Mouse (Mus musculus): ENCODE data around the gene Grm7.
A peak's percentile ranks its signal among the peaks of the same experiment; 100 is the strongest.

The Grm7 gene

GRCm38 (mm10) chr6:110645411-110646361 lies at the start of gene Grm7:
TSS of gene Grm7 (plus strand) at chr6:110645581.
- peak; percentile 47 to 48 for DNase-seq

GRCm38 (mm10) chr6:110645041-110645410 lies 355 bp upstream of the Grm7 start:
- peak in 1 of 2 experiments; percentile 3 for DNase-seq

- DNase-seq, result peak; percentile 6 to 7
Observed at GRCm38 (mm10) chr6:110646901-110647300, 1.5 kb downstream of the Grm7 start.

GRCm38 (mm10) chr6:110649227-110649626 lies 3.8 kb downstream of the Grm7 start:
- DNase-seq, result no peak

GRCm38 (mm10) chr6:110653361-110654001 lies 8.1 kb downstream of the Grm7 start:
- DNase-seq, result no peak

DNA sequence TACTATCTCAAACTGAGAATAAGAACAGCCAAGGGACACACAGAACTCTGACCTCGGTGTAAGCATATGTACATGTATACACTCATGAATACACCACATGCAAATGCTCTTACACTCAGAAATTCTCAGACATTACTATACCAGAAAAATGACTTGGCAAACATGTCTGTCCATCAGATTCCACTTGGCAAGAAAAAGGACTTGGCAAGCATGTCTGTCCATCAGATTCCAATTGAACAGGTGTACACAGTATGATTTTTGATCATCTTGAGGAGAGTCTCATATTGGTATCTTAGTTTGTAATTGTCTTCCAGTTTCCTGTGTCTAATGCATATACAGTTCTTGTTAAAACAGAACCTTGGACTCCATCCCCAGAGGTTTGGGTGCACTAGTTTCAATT lies 19.1 kb downstream of the Grm7 start:
- no peak for DNase-seq

DNA sequence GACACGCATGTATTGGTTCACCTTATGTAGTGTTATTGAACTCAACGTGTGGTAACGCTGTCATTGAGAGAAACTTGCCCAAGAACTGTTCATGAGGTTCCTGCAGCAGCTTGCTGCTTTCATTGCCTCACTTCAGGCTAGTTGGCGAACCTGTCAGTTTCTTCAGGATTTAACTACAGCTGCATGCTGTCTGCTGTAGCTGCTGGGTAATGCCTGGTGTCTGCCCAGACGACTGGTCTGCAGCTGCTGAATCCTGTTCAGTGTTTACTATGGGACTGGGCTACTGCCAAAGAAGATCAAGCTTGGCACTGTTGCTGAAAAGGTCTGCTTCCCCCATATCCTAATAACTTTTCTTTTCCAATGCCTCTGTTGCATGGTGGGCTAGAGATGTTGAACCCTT lies 23.1 kb downstream of the Grm7 start:
- no peak for DNase-seq

GRCm38 (mm10) chr6:110690954-110691353 lies 45.6 kb downstream of the Grm7 start:
- no peak for DNase-seq

DNA sequence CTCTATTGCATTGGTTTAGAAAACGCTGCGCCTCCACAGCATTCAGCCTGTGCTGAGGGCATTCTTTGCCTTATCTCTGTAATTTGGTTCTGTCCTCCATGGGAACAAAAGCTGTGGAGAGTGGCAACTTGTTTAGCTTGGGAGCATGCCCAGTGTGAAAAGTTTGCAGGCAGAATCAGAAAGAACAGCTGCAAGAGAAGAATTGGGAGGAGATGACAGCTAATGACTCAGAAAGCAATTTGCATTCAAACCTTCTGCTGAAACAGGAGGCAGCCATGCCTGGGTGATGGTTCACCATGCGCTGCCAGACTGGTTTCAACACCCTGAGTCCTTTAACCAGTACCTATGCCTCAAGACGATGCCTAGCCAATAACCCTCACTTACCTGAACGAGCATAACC lies 64.4 kb downstream of the Grm7 start:
- no peak for DNase-seq

- no peak for DNase-seq
Observed at GRCm38 (mm10) chr6:110714943-110715342, 69.6 kb downstream of the Grm7 start.

GRCm38 (mm10) chr6:110723371-110723770 lies 78.0 kb downstream of the Grm7 start:
- no peak for DNase-seq

DNA sequence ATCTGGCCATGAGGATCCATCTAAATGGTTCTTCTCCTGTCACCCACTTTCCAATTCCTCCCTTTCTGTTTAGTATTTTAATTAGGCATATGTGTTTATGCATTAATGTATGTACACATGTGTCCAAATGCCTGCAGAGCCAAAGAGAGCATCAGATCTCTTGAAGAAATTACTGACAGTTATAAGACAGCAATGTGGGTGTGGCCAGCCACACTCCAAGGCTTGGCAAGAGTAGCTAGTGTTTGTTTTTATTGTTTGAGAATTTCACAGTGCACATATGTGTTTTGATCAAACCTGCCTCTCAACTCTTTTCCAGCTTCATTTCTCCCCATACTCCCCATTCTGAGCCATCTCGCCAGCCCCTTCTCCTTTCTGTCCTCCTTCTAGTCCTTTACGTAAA lies 88.5 kb downstream of the Grm7 start:
- no peak for DNase-seq

DNA sequence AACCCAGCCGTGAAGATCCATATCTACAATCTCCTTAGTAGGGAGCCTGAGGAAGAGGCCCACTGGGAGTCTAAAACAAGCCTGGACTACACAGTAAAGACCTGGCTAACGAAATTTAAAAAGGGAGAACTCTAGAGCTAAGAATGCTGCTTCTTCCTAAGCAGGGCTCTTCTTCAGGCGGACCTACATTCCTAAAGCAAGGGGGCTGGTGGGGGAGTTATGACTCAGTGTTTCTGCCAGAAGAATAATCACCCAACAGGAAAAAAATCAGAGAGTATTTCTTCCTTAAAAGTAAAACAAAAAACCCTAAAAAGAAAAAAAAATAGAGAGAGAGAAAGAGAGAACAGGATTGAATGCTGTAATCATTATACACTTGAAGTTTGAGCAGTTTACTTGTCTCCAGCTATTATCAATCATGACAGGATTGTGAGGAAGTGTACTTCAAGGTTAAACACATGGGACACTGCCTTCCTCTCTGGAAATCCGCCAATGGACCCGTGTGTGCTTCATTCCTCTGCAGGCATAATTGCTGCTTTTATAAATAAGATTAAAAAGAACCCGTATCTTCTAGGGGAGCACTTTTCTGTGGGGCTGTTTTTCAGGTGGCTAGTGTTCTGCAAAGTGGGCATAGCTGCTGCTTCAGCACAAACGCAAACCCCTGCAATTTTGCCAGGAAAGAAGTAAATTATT lies 98.7 kb downstream of the Grm7 start:
- DNase-seq, result peak in 1 of 2 experiments; percentile 4

DNA sequence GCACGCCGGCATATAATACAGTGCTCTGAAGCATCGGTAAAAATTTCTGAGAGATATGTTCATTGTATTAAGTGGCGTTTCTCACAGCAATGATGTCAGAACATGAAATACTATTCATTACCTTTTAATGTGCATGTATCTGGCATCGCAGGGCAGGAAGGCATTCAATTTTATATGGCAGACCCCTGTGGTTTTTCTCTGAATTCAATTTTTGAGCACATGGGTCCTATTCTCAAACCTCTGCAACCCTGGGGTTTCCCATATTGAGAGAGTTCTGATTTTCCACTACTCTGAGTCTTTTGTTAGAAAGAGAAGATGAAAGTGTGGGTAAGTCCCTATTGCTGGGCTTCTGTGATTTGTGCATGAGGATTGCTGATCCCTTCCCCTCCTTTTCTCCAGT lies 110.5 kb downstream of the Grm7 start:
- DNase-seq, result no peak

DNA sequence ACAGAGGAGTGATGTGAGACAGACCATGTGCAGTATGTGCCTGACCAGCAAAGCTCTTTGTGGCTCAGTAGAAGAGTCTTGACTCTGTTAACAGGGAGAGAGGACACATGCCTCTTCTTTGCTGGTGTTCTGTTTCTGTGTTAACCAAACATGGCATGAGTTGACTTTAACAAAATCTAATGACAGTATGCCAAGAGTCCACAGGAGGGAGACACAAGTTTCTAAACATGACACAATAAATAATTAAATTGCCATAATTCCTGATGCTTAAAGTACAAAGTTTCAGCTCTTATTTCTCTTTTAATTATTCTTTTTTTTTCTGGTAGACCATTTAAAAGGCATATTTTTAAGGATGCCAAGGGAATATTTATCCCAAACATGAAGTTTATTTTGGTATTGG lies 124.2 kb downstream of the Grm7 start:
- DNase-seq, result no peak

DNA sequence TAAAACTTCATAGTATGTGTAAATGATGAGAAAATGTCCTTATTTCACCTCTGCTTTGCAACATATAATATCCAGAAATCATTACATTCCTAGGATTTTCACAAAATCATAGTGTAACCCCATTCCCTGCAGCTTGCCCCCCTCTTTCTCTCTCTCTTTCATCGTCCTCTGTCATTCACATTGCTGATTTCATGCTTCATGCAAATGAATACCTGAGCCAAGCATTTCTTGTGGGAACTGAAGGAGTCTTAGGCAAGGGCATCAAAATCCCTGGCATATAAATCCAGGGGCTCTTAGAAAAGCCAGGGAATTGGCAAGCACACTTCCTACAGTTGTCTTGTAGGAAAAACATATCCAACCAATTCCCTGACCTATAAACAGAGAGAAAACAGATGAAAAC lies 127.3 kb downstream of the Grm7 start:
- no peak for DNase-seq

DNA sequence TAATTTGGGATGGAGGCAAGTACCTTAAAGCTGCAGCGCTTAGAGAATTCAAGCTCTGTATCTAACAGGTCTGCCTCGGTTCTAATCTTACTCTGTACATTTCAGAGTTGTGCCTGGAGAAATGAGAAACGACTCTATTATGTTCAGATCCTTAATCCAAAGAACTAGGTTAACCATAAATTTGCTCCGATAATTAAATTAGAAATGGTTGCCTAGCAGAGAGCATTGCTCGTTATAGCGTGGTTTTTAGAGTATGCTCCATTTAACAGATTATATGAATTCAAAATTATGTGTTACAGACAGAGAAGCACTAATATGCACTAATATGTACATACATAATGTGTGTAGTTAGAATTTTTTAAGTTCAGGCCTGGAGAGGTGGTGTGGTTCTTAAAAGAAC lies 130.7 kb downstream of the Grm7 start:
- no peak for DNase-seq

DNA sequence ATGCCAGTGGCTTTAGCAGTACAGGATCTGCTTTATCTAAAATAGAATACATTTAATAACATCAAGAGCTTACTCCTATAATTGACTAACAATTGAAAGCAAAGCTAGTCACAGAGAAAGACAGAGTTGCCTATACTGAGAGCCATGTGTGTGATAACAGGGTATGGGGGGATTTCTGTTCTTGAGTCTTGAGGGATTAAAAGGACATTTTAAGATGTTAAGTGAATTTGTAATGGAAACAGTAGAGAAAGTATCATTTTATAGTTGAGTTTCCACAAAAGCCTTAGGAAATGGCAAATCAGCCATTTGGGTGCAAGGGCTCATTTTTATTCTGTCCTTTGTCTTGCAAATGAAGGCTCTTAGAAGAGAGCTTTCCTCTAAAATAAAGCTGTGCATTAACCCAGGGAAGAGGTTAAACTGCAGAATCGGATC lies 140.1 kb downstream of the Grm7 start:
- DNase-seq, result no peak

GRCm38 (mm10) chr6:110792696-110793095 lies 147.3 kb downstream of the Grm7 start:
- DNase-seq, result no peak

- no peak for DNase-seq
Observed at GRCm38 (mm10) chr6:110807481-110807880, 162.1 kb downstream of the Grm7 start.

- DNase-seq, result no peak
Observed at GRCm38 (mm10) chr6:110812214-110812613, 166.8 kb downstream of the Grm7 start.

- no peak for DNase-seq
Observed at GRCm38 (mm10) chr6:110818236-110818635, 172.9 kb downstream of the Grm7 start.

DNA sequence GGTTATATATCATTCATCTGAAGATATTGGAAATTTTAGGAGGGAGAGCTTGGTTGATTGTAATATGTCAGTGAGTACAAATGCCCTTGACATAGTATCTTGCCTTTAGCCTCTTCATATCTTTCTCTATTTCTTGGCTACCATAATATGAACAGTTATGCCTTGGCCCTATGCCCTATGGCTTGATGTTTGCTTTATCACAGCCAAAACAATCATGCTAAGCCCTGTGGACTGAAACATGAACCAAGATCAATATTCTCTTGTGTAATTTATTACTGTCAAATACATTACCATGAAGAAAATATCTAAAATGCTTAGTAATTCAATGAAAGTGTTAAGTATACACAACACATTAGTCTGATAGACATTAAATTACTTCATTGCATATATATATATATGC lies 222.9 kb downstream of the Grm7 start:
- no peak for DNase-seq

DNA sequence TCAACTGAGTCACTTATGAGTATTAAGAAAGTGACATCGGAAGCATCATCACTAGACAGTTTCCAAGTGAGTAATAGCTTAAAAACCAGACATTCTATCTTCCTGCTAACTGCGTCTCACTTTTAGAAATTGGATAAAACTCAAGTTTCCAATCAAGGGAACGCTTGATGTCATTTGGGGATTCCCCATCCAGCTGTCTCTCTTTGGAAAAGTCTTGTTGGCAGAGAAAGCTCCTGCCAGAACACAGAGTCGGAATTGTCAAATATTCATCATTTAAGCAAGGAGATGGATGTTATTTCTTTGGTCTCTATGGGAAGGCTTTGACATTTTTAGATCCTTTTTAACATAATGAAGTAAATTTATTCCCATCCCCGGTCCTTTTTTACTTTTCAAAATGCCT lies 336.6 kb downstream of the Grm7 start:
- DNase-seq, result no peak

Measured in kidney, postnatal 4 days (tissue).